Mouse (Mus musculus) MEL (cell line): ENCODE measurements around the gene Clrn2. TPM values are rescaled to one million over a fixed set of nuclear protein-coding genes. Genes with fewer than 3 reads are reported as not detected.

Experiments used
- DNase-seq: peaks from one replicate; pipeline ENCODE4 v3.0.0; 2011; ENCODE audit warnings: low read depth, low spot score
- H3K27ac ChIP-seq: 2 replicates; pipeline ENCODE4 v1.5.1; 2012; ENCODE audit warnings: low read depth, mild to moderate bottlenecking, control low read depth, low read length, moderate library complexity; ENCODE audit not compliant: control insufficient read depth
- H3K27me3 ChIP-seq, 2 experiments: fragments of 150-350 bp in 1 of 2; sonication (generic) in 1 of 2; 2 replicates each; pipeline ENCODE4 v1.6.1; 2012; ENCODE audit warnings: low read length in 2 of 2, mild to moderate bottlenecking in 2 of 2, improper control_type of control experiment in 1 of 2, moderate library complexity in 1 of 2; ENCODE audit not compliant: insufficient read depth in 2 of 2, control insufficient read depth in 1 of 2
- H3K36me3 ChIP-seq, 2 experiments: 2 replicates each; pipeline ENCODE4 v1.6.1; 2012 to 2014; ENCODE audit warnings: low read length in 2 of 2, improper control_type of control experiment in 1 of 2, inconsistent platforms in 1 of 2, mild to moderate bottlenecking in 1 of 2; ENCODE audit not compliant: insufficient read depth in 2 of 2, control insufficient read depth in 1 of 2
- H3K4me1 ChIP-seq, 2 experiments: fragments of 150-350 bp in 1 of 2; sonication (generic) in 1 of 2; 2 replicates each; pipeline ENCODE4 v1.6.1; 2012; ENCODE audit warnings: low read length in 2 of 2, improper control_type of control experiment in 1 of 2, mild to moderate bottlenecking in 1 of 2; ENCODE audit not compliant: insufficient read depth in 2 of 2, control insufficient read depth in 1 of 2
- H3K4me3 ChIP-seq, 2 experiments: fragments of 150-350 bp in 1 of 2; sonication (generic) in 1 of 2; 2 replicates each; pipeline ENCODE4 v1.5.1; 2012; ENCODE audit warnings: low read depth in 2 of 2, low read length in 2 of 2, mild to moderate bottlenecking in 2 of 2, moderate library complexity in 2 of 2, control low read depth in 1 of 2, improper control_type of control experiment in 1 of 2; ENCODE audit not compliant: control insufficient read depth in 1 of 2, insufficient read depth in 1 of 2
- H3K79me2 ChIP-seq: 2 replicates; pipeline ENCODE4 v1.6.1; 2012; ENCODE audit warnings: mild to moderate bottlenecking, low read length, moderate library complexity; ENCODE audit not compliant: control insufficient read depth, poor library complexity, insufficient read depth
- H3K9ac ChIP-seq: 2 replicates; pipeline ENCODE4 v1.6.1; 2012; ENCODE audit warnings: low read depth, mild to moderate bottlenecking, control low read depth, low read length, moderate library complexity; ENCODE audit not compliant: control insufficient read depth, poor library complexity, severe bottlenecking
- H3K9me3 ChIP-seq: fragments of 150-350 bp; sonication (generic); replicated peaks from 2 replicates; pipeline ENCODE4 v1.6.1; 2012; ENCODE audit warnings: mild to moderate bottlenecking, low read length, improper control_type of control experiment, moderate library complexity; ENCODE audit not compliant: insufficient read depth
- CHD1 ChIP-seq: IDR thresholded peaks from 2 replicates; pipeline ENCODE4 v1.6.1; 2012; ENCODE audit warnings: low read depth, mild to moderate bottlenecking, inconsistent platforms, low read length, improper control_type of control experiment
- CTCF ChIP-seq, 3 experiments: IDR thresholded peaks in 2 of 3; conservative IDR thresholded peaks in 1 of 3; 2 replicates each; pipeline ENCODE4 v1.5.1; 2011 to 2012; ENCODE audit warnings: low read length in 3 of 3, low read depth in 2 of 3, mild to moderate bottlenecking in 2 of 3, improper control_type of control experiment in 1 of 3, inconsistent platforms in 1 of 3, mixed read lengths in 1 of 3, moderate library complexity in 1 of 3; ENCODE audit not compliant: control insufficient read depth in 1 of 3, insufficient read depth in 1 of 3, poor library complexity in 1 of 3, severe bottlenecking in 1 of 3
- ELF1 ChIP-seq: IDR thresholded peaks from 2 replicates; pipeline ENCODE4 v1.6.1; 2014; ENCODE audit warnings: low read depth, mild to moderate bottlenecking, inconsistent platforms, low read length, improper control_type of control experiment, moderate library complexity
- EP300 ChIP-seq, 2 experiments: IDR thresholded peaks; 2 replicates each; pipeline ENCODE4 v1.6.1; 2011; ENCODE audit warnings: improper control_type of control experiment in 2 of 2, low read length in 2 of 2, low read depth in 1 of 2, mild to moderate bottlenecking in 1 of 2
- JUND ChIP-seq: IDR thresholded peaks from 2 replicates; pipeline ENCODE4 v1.6.1; 2011; ENCODE audit warnings: low read depth, mild to moderate bottlenecking, improper control_type of control experiment, low read length
- KAT2A ChIP-seq: conservative IDR thresholded peaks from 2 replicates; pipeline ENCODE4 v1.6.1; 2012; ENCODE audit warnings: low read depth, low read length, improper control_type of control experiment, inconsistent platforms
- MAX ChIP-seq: IDR thresholded peaks from 2 replicates; pipeline ENCODE4 v1.6.1; 2011; ENCODE audit warnings: low read length, improper control_type of control experiment
- MAZ ChIP-seq: IDR thresholded peaks from 2 replicates; pipeline ENCODE4 v1.6.1; 2012; ENCODE audit warnings: low read depth, mild to moderate bottlenecking, inconsistent platforms, low read length, improper control_type of control experiment
- MEF2A ChIP-seq: IDR thresholded peaks from 2 replicates; pipeline ENCODE4 v1.6.1; 2014; ENCODE audit warnings: low read depth, mild to moderate bottlenecking, inconsistent platforms, low read length, improper control_type of control experiment; ENCODE audit not compliant: poor library complexity, insufficient replicate concordance, severe bottlenecking; ENCODE audit errors: extremely low read depth
- MYB ChIP-seq: IDR thresholded peaks from 2 replicates; pipeline ENCODE4 v1.6.1; 2011; ENCODE audit warnings: mild to moderate bottlenecking, low read depth, low read length, improper control_type of control experiment
- NELFE ChIP-seq: IDR thresholded peaks from 2 replicates; pipeline ENCODE4 v1.6.1; 2011; ENCODE audit warnings: low read depth, low read length, improper control_type of control experiment
- NRF1 ChIP-seq: IDR thresholded peaks from 2 replicates; pipeline ENCODE4 v1.6.1; 2014; ENCODE audit warnings: low read depth, mild to moderate bottlenecking, inconsistent platforms, low read length, improper control_type of control experiment, moderate library complexity; ENCODE audit not compliant: poor library complexity, insufficient read depth, severe bottlenecking
- POLR2A ChIP-seq, 2 experiments: IDR thresholded peaks; 2 replicates each; pipeline ENCODE4 v1.6.1; 2011 to 2012; ENCODE audit warnings: low read length in 2 of 2, mild to moderate bottlenecking in 2 of 2, control low read depth in 1 of 2, improper control_type of control experiment in 1 of 2, low read depth in 1 of 2, moderate library complexity in 1 of 2; ENCODE audit not compliant: control insufficient read depth in 1 of 2, insufficient read depth in 1 of 2, poor library complexity in 1 of 2
- POLR2AphosphoS2 ChIP-seq: IDR thresholded peaks from 2 replicates; pipeline ENCODE4 v1.6.1; 2011; ENCODE audit warnings: low read length, improper control_type of control experiment
- POLR2AphosphoS5 ChIP-seq: IDR thresholded peaks from 2 replicates; pipeline ENCODE4 v1.6.1; 2012; ENCODE audit warnings: low read depth, borderline replicate concordance, mild to moderate bottlenecking, inconsistent platforms, low read length, moderate library complexity, mixed read lengths
- SIN3A ChIP-seq: IDR thresholded peaks from 2 replicates; pipeline ENCODE4 v1.6.1; 2012; ENCODE audit warnings: low read length, improper control_type of control experiment, inconsistent platforms
- SMC3 ChIP-seq: IDR thresholded peaks from 2 replicates; pipeline ENCODE4 v1.6.1; 2011; ENCODE audit warnings: low read depth, low read length, improper control_type of control experiment
- TAL1 ChIP-seq: IDR thresholded peaks from 2 replicates; pipeline ENCODE4 v1.6.1; 2012; ENCODE audit warnings: mild to moderate bottlenecking, inconsistent platforms, low read length, moderate library complexity, mixed read lengths
- TBP ChIP-seq: IDR thresholded peaks from 2 replicates; pipeline ENCODE4 v1.8.0; 2011; ENCODE audit warnings: low read depth, low read length, improper control_type of control experiment
- USF1 ChIP-seq: IDR thresholded peaks from 2 replicates; pipeline ENCODE4 v1.6.1; 2014; ENCODE audit warnings: low read depth, mild to moderate bottlenecking, inconsistent platforms, low read length, improper control_type of control experiment, moderate library complexity
- USF2 ChIP-seq, 2 experiments: IDR thresholded peaks; 2 replicates each; pipeline ENCODE4 v1.6.1; 2011 to 2012; ENCODE audit warnings: improper control_type of control experiment in 2 of 2, low read length in 2 of 2, borderline replicate concordance in 1 of 2, inconsistent platforms in 1 of 2, low read depth in 1 of 2, mild to moderate bottlenecking in 1 of 2; ENCODE audit not compliant: insufficient read depth in 1 of 2
- polyA plus RNA-seq, 2 experiments: library from polyadenylated mRNA; stranded (reverse) in 1 of 2; unstranded in 1 of 2; fragments of >175 nt in 1 of 2; fragments of >200 nt in 1 of 2; gene quantifications; 2 replicates each; pipeline versions ENCODE4 v1.2.1 to v1.2.4; 2012; ENCODE audit warnings: low replicate concordance in 2 of 2, low read depth in 1 of 2; ENCODE audit not compliant: insufficient read length in 2 of 2, insufficient read depth in 1 of 2, missing spikeins in 1 of 2
- total RNA-seq: library from RNA; depleted of rRNA; stranded (reverse); fragments of 300-350 nt; gene quantifications from 2 replicates; pipeline ENCODE4 v1.2.3, GENCODE M21; 2012

The Clrn2 gene
- total and polyA plus RNA-seq, 3 experiments, result not detected

DNA sequence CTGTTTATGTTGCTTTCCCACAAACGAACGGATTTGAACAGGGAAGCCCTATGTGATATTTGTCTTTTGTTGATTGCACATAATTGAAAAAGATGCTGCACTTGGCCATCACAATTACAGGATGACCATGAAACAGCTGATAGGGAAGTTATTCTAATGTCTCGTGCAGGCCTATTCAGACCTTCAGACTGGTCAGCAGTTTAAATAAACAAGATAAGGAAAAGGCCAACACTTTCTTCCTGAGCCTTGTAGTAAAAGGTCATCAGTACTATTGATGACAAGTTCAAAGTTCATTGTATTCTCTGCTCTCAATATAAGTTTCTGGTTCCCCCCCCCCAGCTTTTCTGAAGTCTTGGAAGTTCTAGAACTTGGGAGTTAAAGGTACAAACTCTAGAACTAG lies 29.1 kb downstream of the Clrn2 start:
- H3K36me3 ChIP-seq, result no peaks in the 10 kb centered on the region
- no peak for TF ChIP-seq MEF2A
- TF ChIP-seq USF1, result no peak
- TF ChIP-seq MYB, result no peak
- no peak for TF ChIP-seq TBP
- TF ChIP-seq CHD1, result no peak
- TF ChIP-seq MAX, result no peak
- TF ChIP-seq CTCF (IDR thresholded peaks at IDR 0.05 in 2 of 3, conservative IDR thresholded peaks at IDR 0.05 in 1 of 3; ENCODE audit: control insufficient read depth in 1 of 3, insufficient read depth in 1 of 3, low read depth in 2 of 3, low read length in 3 of 3, poor library complexity in 1 of 3, severe bottlenecking in 1 of 3), result no peak
- no peak for TF ChIP-seq JUND
- TF ChIP-seq TAL1, result no peak
- no peak for TF ChIP-seq SMC3
- no peak for TF ChIP-seq NELFE
- TF ChIP-seq POLR2AphosphoS5, result no peak
- TF ChIP-seq POLR2A (IDR thresholded peaks at IDR 0.05; ENCODE audit: control insufficient read depth in 1 of 2, insufficient read depth in 1 of 2, low read depth in 1 of 2, low read length in 2 of 2, poor library complexity in 1 of 2), result no peak
- TF ChIP-seq SIN3A, result no peak
- no peak for TF ChIP-seq MAZ
- no peak for TF ChIP-seq NRF1
- TF ChIP-seq KAT2A, result no peak
- TF ChIP-seq POLR2AphosphoS2, result no peak
- no peak for TF ChIP-seq ELF1
- no peak overlapping the region for H3K4me3 ChIP-seq
- H3K27me3 ChIP-seq, result peaks cover 17 to 19% of the 10 kb centered on the region in 2 experiments
- no peaks in the 10 kb centered on the region for H3K79me2 ChIP-seq
- no peak for DNase-seq
- no peaks in the 10 kb centered on the region for H3K4me1 ChIP-seq
- H3K9me3 ChIP-seq, result no peaks in the 10 kb centered on the region
- H3K9ac ChIP-seq, result no peak overlapping the region
- no peak overlapping the region for H3K27ac ChIP-seq

DNA sequence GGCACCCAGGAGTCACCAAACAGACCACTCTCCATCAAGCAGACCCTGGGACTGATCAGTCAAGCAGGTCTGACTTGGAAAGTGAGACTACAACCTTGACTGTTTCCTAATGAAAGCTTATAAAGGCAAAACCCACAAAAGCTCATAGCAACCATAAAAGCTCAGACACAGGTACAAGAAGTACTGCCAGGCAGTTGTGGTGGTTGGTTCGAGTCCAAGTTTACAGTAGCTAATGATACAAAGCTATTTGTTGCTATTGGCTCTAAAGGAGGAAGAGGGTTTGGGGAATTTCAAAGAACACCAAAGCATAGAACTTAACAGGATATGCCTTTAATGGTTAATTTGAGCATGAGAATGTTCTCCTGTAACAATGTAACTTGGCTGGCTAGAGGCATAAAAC lies 30.1 kb downstream of the Clrn2 start:
- TF ChIP-seq USF2 (IDR thresholded peaks at IDR 0.05; ENCODE audit: borderline replicate concordance in 1 of 2, insufficient read depth in 1 of 2, low read depth in 1 of 2, low read length in 2 of 2) (no peak), TBP (no peak), EP300 (IDR thresholded peaks at IDR 0.05; ENCODE audit: low read depth in 1 of 2, low read length in 2 of 2) (no peak)

More for the DNA sequence above, 30.1 kb downstream of the Clrn2 start:
- Histone ChIP-seq H3K4me3 (no peak overlapping the region), H3K27me3 (peaks cover 14 to 26% of the 10 kb centered on the region in 2 experiments), H3K27ac (no peak overlapping the region), H3K9me3 (no peaks in the 10 kb centered on the region), H3K79me2 (no peaks in the 10 kb centered on the region), H3K4me1 (no peaks in the 10 kb centered on the region), H3K36me3 (no peaks in the 10 kb centered on the region), H3K9ac (no peak overlapping the region)
- no peak for DNase-seq
